Mouse (Mus musculus): ENCODE results near the gene Zfp619. TPM values are rescaled to one million over a fixed set of nuclear protein-coding genes. Genes with fewer than 3 reads are reported as not detected.
"Not testable (repeated sequence)": the region's sequence is repeated elsewhere in the genome, so short reads cannot be mapped to it uniquely, and the experiment has no call there.

Zfp619 gene
- polyA plus RNA-seq, 1 experiment: 0.51 TPM

GRCm38 (mm10) chr7:39588037-39588436, 70.5 kb downstream of the Zfp619 start:
- Histone ChIP-seq H3K4me3 (ENCODE audit: control insufficient read depth, insufficient read depth, low read length) (no peak overlapping the region), H3K36me3 (ENCODE audit: control insufficient read depth, insufficient read depth, low read length) (no peaks in the 10 kb centered on the region), H3K4me1 (replicated peaks; ENCODE audit: control insufficient read depth, insufficient read depth, low read length) (no peaks in the 10 kb centered on the region), H3K27ac (ENCODE audit: control insufficient read depth, insufficient read depth, low read length) (no peak overlapping the region), H3K27me3 (ENCODE audit: control insufficient read depth, insufficient read depth, low read length) (no peaks in the 10 kb centered on the region; the same call in 1 of the 2 replicates)
- no peak for DNase-seq
- TF ChIP-seq CTCF (IDR thresholded peaks at IDR 0.05; ENCODE audit: borderline replicate concordance, control insufficient read depth, extremely low read depth, insufficient read depth, low read length, poor library complexity): no peak
- no peak for TF ChIP-seq POLR2A (IDR thresholded peaks at IDR 0.05; ENCODE audit: control insufficient read depth, extremely low read depth, insufficient read depth, low read length, poor library complexity)
- WGBS: 100% methylated on average over 1 of the region's 1 CpGs

GRCm38 (mm10) chr7:39588471-39589041, 71.0 kb downstream of the Zfp619 start:
- H3K27me3 ChIP-seq (ENCODE audit: control insufficient read depth, insufficient read depth, low read length); H3K4me1 ChIP-seq (replicated peaks; ENCODE audit: control insufficient read depth, insufficient read depth, low read length); H3K27ac ChIP-seq (ENCODE audit: control insufficient read depth, insufficient read depth, low read length); DNase-seq; H3K36me3 ChIP-seq (ENCODE audit: control insufficient read depth, insufficient read depth, low read length): not testable (repeated sequence)
- H3K4me3 ChIP-seq (ENCODE audit: control insufficient read depth, insufficient read depth, low read length): peak overlapping the region; percentile 28; the same call in 1 of the 2 replicates
- 3% methylated on average over 50 of the region's 62 CpGs for WGBS

- 75% methylated on average over 7 of the region's 7 CpGs for WGBS
- not testable (repeated sequence) for H3K27me3 ChIP-seq (ENCODE audit: control insufficient read depth, insufficient read depth, low read length); DNase-seq; H3K4me1 ChIP-seq (replicated peaks; ENCODE audit: control insufficient read depth, insufficient read depth, low read length); H3K36me3 ChIP-seq (ENCODE audit: control insufficient read depth, insufficient read depth, low read length); H3K27ac ChIP-seq (ENCODE audit: control insufficient read depth, insufficient read depth, low read length)
- H3K4me3 ChIP-seq (ENCODE audit: control insufficient read depth, insufficient read depth, low read length): 0 out of 2 replicates have a peak overlapping the region, but pooled peaks have one; percentile 28
Observed at GRCm38 (mm10) chr7:39589044-39589443, 71.5 kb downstream of the Zfp619 start.

Other genes starting within 250 kb of the Zfp619 start
- not detected in 2 replicates for gene Gm5114, start 104.6 kb upstream of the Zfp619 start, polyA plus RNA-seq (2012; rRNA removed)